ENCODE assay signal across 35 mouse cellular contexts in the genomic region with DNA sequence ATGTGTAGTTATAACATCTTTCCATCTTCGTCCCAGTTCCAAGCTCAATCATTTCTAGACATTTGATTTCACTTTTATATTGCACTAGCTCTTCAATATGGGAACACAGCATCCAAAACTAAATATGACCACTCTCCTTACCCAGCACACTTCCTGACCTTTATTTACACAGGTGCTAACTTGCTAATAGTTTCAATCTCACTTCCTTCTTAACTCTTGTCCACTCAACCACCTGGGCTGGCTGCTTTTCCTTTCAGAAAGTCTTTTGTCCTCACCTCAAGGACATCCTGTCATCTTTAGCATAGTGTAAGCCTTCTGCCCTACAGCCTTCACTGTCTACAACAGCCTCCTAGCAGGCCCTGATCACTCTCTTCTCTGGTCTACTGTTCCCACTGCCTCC.
"Had no signal": no experiment of that assay in that cellular context is flagged by ENCODE, and none has a peak within 500 bp of the region (broad histone marks: within the 10 kb centered on the region; RNA-seq: fewer than 3 reads in every experiment).

No protein-coding gene starts in this region.

- H3K4me1 ChIP-seq: heart, embryonic 10.5 days; heart, embryonic 12.5 days; heart, embryonic 13.5 days; heart, embryonic 15.5 days; intestine, embryonic 15.5 days; kidney, embryonic 15.5 days had no signal

- H3K27me3 ChIP-seq: heart, embryonic 12.5 days; heart, embryonic 13.5 days; heart, embryonic 15.5 days; hindbrain, embryonic 12.5 days; hindbrain, embryonic 13.5 days; hindbrain, embryonic 15.5 days; intestine, embryonic 15.5 days had no signal

- DNase-seq: heart, postnatal 10 days; heart, postnatal 14 days; heart, postnatal 36 days; heart, postnatal 4 days; kidney, adult 11 months; kidney, adult 18-20 months; kidney, adult 2 months; kidney, adult 8-10 months; kidney, adult 9 months; kidney, postnatal 10 days; kidney, postnatal 14 days; kidney, postnatal 25 days; kidney, postnatal 36 days; kidney, postnatal 4 days; layer of hippocampus, adult 9-11 months; layer of hippocampus, postnatal 36 days had no signal

- H3K36me3 ChIP-seq: heart, embryonic 10.5 days; heart, embryonic 12.5 days; heart, embryonic 15.5 days; hindbrain, embryonic 10.5 days; hindbrain, embryonic 12.5 days; hindbrain, embryonic 13.5 days; hindbrain, embryonic 15.5 days; intestine, embryonic 15.5 days; kidney, embryonic 15.5 days had no signal

- ATAC-seq: hindbrain, embryonic 16.5 days; hindbrain, postnatal 0 days; inflammation-experienced regulatory T-cells, adult 6 months; intestine, embryonic 15.5 days; intestine, embryonic 16.5 days; intestine, postnatal 0 days had no signal

- H3K9me3 ChIP-seq: heart, embryonic 10.5 days; heart, embryonic 12.5 days; heart, embryonic 13.5 days; heart, embryonic 15.5 days; hindbrain, embryonic 10.5 days; hindbrain, embryonic 12.5 days; hindbrain, embryonic 13.5 days; hindbrain, embryonic 15.5 days; intestine, embryonic 15.5 days; kidney, embryonic 15.5 days had no signal

- H3K4me3 ChIP-seq: heart, embryonic 10.5 days; heart, embryonic 12.5 days; heart, embryonic 13.5 days; heart, embryonic 15.5 days; hindbrain, embryonic 10.5 days; hindbrain, embryonic 12.5 days; hindbrain, embryonic 13.5 days; hindbrain, embryonic 15.5 days; intestine, embryonic 15.5 days; kidney, embryonic 15.5 days; layer of hippocampus, adult 2 months had no signal

- H3K27ac ChIP-seq: heart, embryonic 10.5 days; heart, embryonic 13.5 days; heart, embryonic 15.5 days; hindbrain, embryonic 10.5 days; hindbrain, embryonic 12.5 days; hindbrain, embryonic 13.5 days; hindbrain, embryonic 14.5 days; hindbrain, embryonic 15.5 days; hindbrain, postnatal 0 days; intestine, embryonic 15.5 days; kidney, embryonic 15.5 days; kidney, postnatal 0 days; layer of hippocampus, adult 2 months had no signal

- H3K4me2 ChIP-seq: heart, embryonic 11.5 days; heart, embryonic 12.5 days; heart, embryonic 13.5 days; heart, embryonic 15.5 days; hindbrain, embryonic 12.5 days; hindbrain, embryonic 13.5 days; hindbrain, embryonic 14.5 days; hindbrain, embryonic 15.5 days; intestine, embryonic 15.5 days; kidney, embryonic 15.5 days had no signal

- H3K9ac ChIP-seq: heart, embryonic 12.5 days; heart, embryonic 13.5 days; heart, embryonic 15.5 days; hindbrain, embryonic 12.5 days; hindbrain, embryonic 13.5 days; hindbrain, embryonic 14.5 days; hindbrain, embryonic 15.5 days; intestine, embryonic 15.5 days; kidney, embryonic 15.5 days had no signal
